Mouse (Mus musculus): ENCODE data around the gene Olfr1282. TPM values are rescaled to one million over a fixed set of nuclear protein-coding genes. Genes with fewer than 3 reads are reported as not detected.
"Not testable (repeated sequence)": the region's sequence is repeated elsewhere in the genome, so short reads cannot be mapped to it uniquely, and the experiment has no call there.

Gene Olfr1282
- polyA plus RNA-seq (2014; fragmentation: Nextera tagmentation; extraction: Ambion mirVana): not detected in 2 replicates

- Histone ChIP-seq H3K4me1 (ENCODE audit: control insufficient read depth, insufficient read depth, low read length) (no peaks in the 10 kb centered on the region), H3K27ac (ENCODE audit: low read depth, low read length) (no peak within 1 kb of the TSS), H3K4me3 (ENCODE audit: low read depth, low read length) (no peak within 1 kb of the TSS), H3K9me3 (replicated peaks; ENCODE audit: control insufficient read depth, low read length) (no peaks in the 10 kb centered on the region), H3K4me2 (no peak within 1 kb of the TSS), H3K27me3 (ENCODE audit: control insufficient read depth, insufficient read depth, low read length) (no peaks in the 10 kb centered on the region), H3K36me3 (ENCODE audit: control insufficient read depth, insufficient read depth, low read length) (no peaks in the 10 kb centered on the region), H3K9ac (ENCODE audit: low read depth, low read length) (no peak within 1 kb of the TSS)
- no peak for ATAC-seq (replicated peaks; ENCODE audit: insufficient number of reproducible peaks, low FRiP score, low TSS enrichment)
- 62% methylated on average over 2 of the region's 2 CpGs for WGBS (ENCODE audit: insufficient replicate concordance)
Measured at GRCm38 (mm10) chr2:111335976-111336375, at the start of gene Olfr1282. TSS of gene Olfr1282 (minus strand) at chr2:111336076.

GRCm38 (mm10) chr2:111375222-111375621, 39.3 kb upstream of the Olfr1282 start, which contains the start of gene Olfr1284:
TSS of gene Olfr1284 (plus strand) at chr2:111375522.
- ATAC-seq (replicated peaks; ENCODE audit: insufficient number of reproducible peaks, low FRiP score, low TSS enrichment): no peak
- H3K9ac ChIP-seq (ENCODE audit: low read depth, low read length): no peak within 1 kb of the TSS
- no peak within 1 kb of the TSS for H3K4me2 ChIP-seq
- H3K9me3 ChIP-seq (replicated peaks; ENCODE audit: control insufficient read depth, low read length): no peaks in the 10 kb centered on the region
- no peaks in the 10 kb centered on the region for H3K4me1 ChIP-seq (ENCODE audit: control insufficient read depth, insufficient read depth, low read length)
- WGBS (ENCODE audit: insufficient replicate concordance): 84% methylated on average over 1 of the region's 1 CpGs
- H3K4me3 ChIP-seq (ENCODE audit: low read depth, low read length): no peak within 1 kb of the TSS
- H3K36me3 ChIP-seq (ENCODE audit: control insufficient read depth, insufficient read depth, low read length): no peaks in the 10 kb centered on the region
- H3K27ac ChIP-seq (ENCODE audit: low read depth, low read length): no peak within 1 kb of the TSS
- H3K27me3 ChIP-seq (ENCODE audit: control insufficient read depth, insufficient read depth, low read length): no peaks in the 10 kb centered on the region

GRCm38 (mm10) chr2:111366490-111366889, 30.6 kb upstream of the Olfr1282 start, which contains the start of gene Olfr1283:
TSS of gene Olfr1283 (plus strand) at chr2:111366790.
- Histone ChIP-seq H3K4me2 (no peak within 1 kb of the TSS), H3K27ac (ENCODE audit: low read depth, low read length) (no peak within 1 kb of the TSS), H3K9me3 (replicated peaks; ENCODE audit: control insufficient read depth, low read length) (no peaks in the 10 kb centered on the region), H3K27me3 (ENCODE audit: control insufficient read depth, insufficient read depth, low read length) (no peaks in the 10 kb centered on the region), H3K4me3 (ENCODE audit: low read depth, low read length) (no peak within 1 kb of the TSS), H3K9ac (ENCODE audit: low read depth, low read length) (no peak within 1 kb of the TSS), H3K36me3 (ENCODE audit: control insufficient read depth, insufficient read depth, low read length) (no peaks in the 10 kb centered on the region), H3K4me1 (ENCODE audit: control insufficient read depth, insufficient read depth, low read length) (no peaks in the 10 kb centered on the region)
- no peak for ATAC-seq (replicated peaks; ENCODE audit: insufficient number of reproducible peaks, low FRiP score, low TSS enrichment)
- WGBS (ENCODE audit: insufficient replicate concordance): 71% methylated on average over 2 of the region's 2 CpGs

GRCm38 (mm10) chr2:111333721-111334120, 2.2 kb downstream of the Olfr1282 start:
- not testable (repeated sequence) for H3K4me3 ChIP-seq (ENCODE audit: low read depth, low read length); H3K9ac ChIP-seq (ENCODE audit: low read depth, low read length); H3K27me3 ChIP-seq (ENCODE audit: control insufficient read depth, insufficient read depth, low read length); ATAC-seq (replicated peaks; ENCODE audit: insufficient number of reproducible peaks, low FRiP score, low TSS enrichment); H3K9me3 ChIP-seq (replicated peaks; ENCODE audit: control insufficient read depth, low read length); H3K4me1 ChIP-seq (ENCODE audit: control insufficient read depth, insufficient read depth, low read length); H3K36me3 ChIP-seq (ENCODE audit: control insufficient read depth, insufficient read depth, low read length); H3K27ac ChIP-seq (ENCODE audit: low read depth, low read length); H3K4me2 ChIP-seq
- 80% methylated on average over 5 of the region's 5 CpGs for WGBS (ENCODE audit: insufficient replicate concordance)

GRCm38 (mm10) chr2:111326220-111326619, 9.7 kb downstream of the Olfr1282 start, which contains the start of gene Olfr1281:
TSS of gene Olfr1281 (plus strand) at chr2:111326520.
- Histone ChIP-seq H3K36me3 (ENCODE audit: control insufficient read depth, insufficient read depth, low read length) (no peaks in the 10 kb centered on the region), H3K4me1 (ENCODE audit: control insufficient read depth, insufficient read depth, low read length) (no peaks in the 10 kb centered on the region), H3K4me2 (no peak within 1 kb of the TSS), H3K9me3 (replicated peaks; ENCODE audit: control insufficient read depth, low read length) (no peaks in the 10 kb centered on the region), H3K4me3 (ENCODE audit: low read depth, low read length) (no peak within 1 kb of the TSS), H3K9ac (ENCODE audit: low read depth, low read length) (no peak within 1 kb of the TSS), H3K27me3 (ENCODE audit: control insufficient read depth, insufficient read depth, low read length) (no peaks in the 10 kb centered on the region), H3K27ac (ENCODE audit: low read depth, low read length) (no peak within 1 kb of the TSS)
- no peak for ATAC-seq (replicated peaks; ENCODE audit: insufficient number of reproducible peaks, low FRiP score, low TSS enrichment)
- 68% methylated on average over 2 of the region's 2 CpGs for WGBS (ENCODE audit: insufficient replicate concordance)

- no peaks in the 10 kb centered on the region for H3K9me3 ChIP-seq (replicated peaks; ENCODE audit: control insufficient read depth, low read length)
- H3K4me1 ChIP-seq (ENCODE audit: control insufficient read depth, insufficient read depth, low read length): no peaks in the 10 kb centered on the region
- no peak within 1 kb of the TSS for H3K4me3 ChIP-seq (ENCODE audit: low read depth, low read length)
- no peak for ATAC-seq (replicated peaks; ENCODE audit: insufficient number of reproducible peaks, low FRiP score, low TSS enrichment)
- no peaks in the 10 kb centered on the region for H3K36me3 ChIP-seq (ENCODE audit: control insufficient read depth, insufficient read depth, low read length)
- H3K27me3 ChIP-seq (ENCODE audit: control insufficient read depth, insufficient read depth, low read length): no peaks in the 10 kb centered on the region
- H3K27ac ChIP-seq (ENCODE audit: low read depth, low read length): no peak within 1 kb of the TSS
- H3K4me2 ChIP-seq: no peak within 1 kb of the TSS
- H3K9ac ChIP-seq (ENCODE audit: low read depth, low read length): no peak within 1 kb of the TSS
Measured at GRCm38 (mm10) chr2:111313717-111314116, 22.2 kb downstream of the Olfr1282 start, which contains the start of gene Olfr1280. TSS of gene Olfr1280 (plus strand) at chr2:111314017.

GRCm38 (mm10) chr2:111300374-111300773, 35.5 kb downstream of the Olfr1282 start, which contains the start of gene Olfr1279:
TSS of gene Olfr1279 (plus strand) at chr2:111300635.
- Histone ChIP-seq H3K4me3 (ENCODE audit: low read depth, low read length) (no peak within 1 kb of the TSS), H3K27ac (ENCODE audit: low read depth, low read length) (no peak within 1 kb of the TSS), H3K9me3 (replicated peaks; ENCODE audit: control insufficient read depth, low read length) (no peaks in the 10 kb centered on the region), H3K4me1 (ENCODE audit: control insufficient read depth, insufficient read depth, low read length) (no peaks in the 10 kb centered on the region), H3K4me2 (no peak within 1 kb of the TSS), H3K36me3 (ENCODE audit: control insufficient read depth, insufficient read depth, low read length) (no peaks in the 10 kb centered on the region), H3K27me3 (ENCODE audit: control insufficient read depth, insufficient read depth, low read length) (no peaks in the 10 kb centered on the region), H3K9ac (ENCODE audit: low read depth, low read length) (no peak within 1 kb of the TSS)
- ATAC-seq (replicated peaks; ENCODE audit: insufficient number of reproducible peaks, low FRiP score, low TSS enrichment): no peak

GRCm38 (mm10) chr2:111298541-111298940, 37.3 kb downstream of the Olfr1282 start:
- no peak for ATAC-seq (replicated peaks; ENCODE audit: insufficient number of reproducible peaks, low FRiP score, low TSS enrichment)
- Histone ChIP-seq H3K4me1 (ENCODE audit: control insufficient read depth, insufficient read depth, low read length) (no peaks in the 10 kb centered on the region), H3K27ac (ENCODE audit: low read depth, low read length) (no peak overlapping the region), H3K9me3 (replicated peaks; ENCODE audit: control insufficient read depth, low read length) (no peaks in the 10 kb centered on the region), H3K4me2 (no peak overlapping the region), H3K36me3 (ENCODE audit: control insufficient read depth, insufficient read depth, low read length) (no peaks in the 10 kb centered on the region), H3K9ac (ENCODE audit: low read depth, low read length) (no peak overlapping the region), H3K27me3 (ENCODE audit: control insufficient read depth, insufficient read depth, low read length) (no peaks in the 10 kb centered on the region), H3K4me3 (ENCODE audit: low read depth, low read length) (no peak overlapping the region)

- H3K36me3 ChIP-seq (ENCODE audit: control insufficient read depth, insufficient read depth, low read length): no peaks in the 10 kb centered on the region
- no peak within 1 kb of the TSS for H3K27ac ChIP-seq (ENCODE audit: low read depth, low read length)
- H3K9me3 ChIP-seq (replicated peaks; ENCODE audit: control insufficient read depth, low read length): no peaks in the 10 kb centered on the region
- H3K4me1 ChIP-seq (ENCODE audit: control insufficient read depth, insufficient read depth, low read length): no peaks in the 10 kb centered on the region
- H3K4me2 ChIP-seq: no peak within 1 kb of the TSS
- no peak within 1 kb of the TSS for H3K4me3 ChIP-seq (ENCODE audit: low read depth, low read length)
- H3K9ac ChIP-seq (ENCODE audit: low read depth, low read length): no peak within 1 kb of the TSS
- no peak for ATAC-seq (replicated peaks; ENCODE audit: insufficient number of reproducible peaks, low FRiP score, low TSS enrichment)
- no peaks in the 10 kb centered on the region for H3K27me3 ChIP-seq (ENCODE audit: control insufficient read depth, insufficient read depth, low read length)
Measured at GRCm38 (mm10) chr2:111289836-111290235, 46.0 kb downstream of the Olfr1282 start, which contains the start of gene Olfr1278. TSS of gene Olfr1278 (plus strand) at chr2:111290136.

Measured in heart, embryonic 11.5 days (tissue).